Mouse (Mus musculus) embryonic facial prominence, embryonic 14.5 days (tissue): Measurements from ENCODE around the gene Jade2. TPM values are rescaled to one million over a fixed set of nuclear protein-coding genes. Genes with fewer than 3 reads are reported as not detected.

ENCODE experiments used
- ATAC-seq: fragments of 200-750 bp; cut with Nextera tagmentation; 2 replicates; pipeline ENCODE4 v1.8.0; 2017; ENCODE audit warnings: low read depth, moderate number of reproducible peaks, moderate TSS enrichment
- DNase-seq: peaks from one replicate; pipeline ENCODE4 v3.0.0-alpha.2; 2015; ENCODE audit warnings: low spot score
- H3K27ac ChIP-seq: fragments of 300-500 bp; sonication (generic); replicated peaks from 2 replicates; pipeline ENCODE4 v1.5.1; 2014; ENCODE audit warnings: low read depth, mild to moderate bottlenecking, low read length, moderate library complexity
- H3K27me3 ChIP-seq: fragments of 300-500 bp; sonication (generic); replicated peaks from 2 replicates; pipeline ENCODE4 v1.6.1; 2014; ENCODE audit warnings: low read length; ENCODE audit not compliant: control insufficient read depth, insufficient read depth
- H3K36me3 ChIP-seq: fragments of 300-500 bp; sonication (generic); 2 replicates; pipeline ENCODE4 v1.6.1; 2014; ENCODE audit warnings: low read length, mixed read lengths; ENCODE audit not compliant: control insufficient read depth, insufficient read depth
- H3K4me1 ChIP-seq: fragments of 300-500 bp; sonication (generic); 2 replicates; pipeline ENCODE4 v1.6.1; 2014; ENCODE audit warnings: antibody characterized with exemption, low read length; ENCODE audit not compliant: control insufficient read depth, insufficient read depth
- H3K4me2 ChIP-seq: fragments of 300-500 bp; sonication (generic); 2 replicates; pipeline ENCODE4 v1.6.1; 2014; ENCODE audit warnings: low read depth, mild to moderate bottlenecking, low read length, moderate library complexity, mixed read lengths
- H3K4me3 ChIP-seq: fragments of 300-500 bp; sonication (generic); 2 replicates; pipeline ENCODE4 v1.5.1; 2014; ENCODE audit warnings: low read depth, mild to moderate bottlenecking, low read length
- H3K9ac ChIP-seq: fragments of 300-500 bp; sonication (generic); 2 replicates; pipeline ENCODE4 v1.6.1; 2014; ENCODE audit warnings: low read depth, mild to moderate bottlenecking, low read length, moderate library complexity, mixed read lengths
- H3K9me3 ChIP-seq: fragments of 300-500 bp; sonication (generic); 2 replicates; pipeline ENCODE4 v1.6.1; 2016; ENCODE audit warnings: low read length; ENCODE audit not compliant: control insufficient read depth
- WGBS: fragments of 180-500 bp; shearing (Covaris S2); extraction: QIAGEN DNeasy Blood & Tissue Kit; methylation state at CpG from one replicate; pipeline ENCODE4 v1.1.7; 2014; 5-methylcytosine and 5-hydroxymethylcytosine counted together
- polyA plus RNA-seq: library from polyadenylated mRNA; unstranded; fragments of >200 nt; fragmentation: Nextera tagmentation; extraction: Ambion mirVana; gene quantifications from 2 replicates; pipeline ENCODE4 v1.2.1, GENCODE M21; 2014

Jade2 gene
- polyA plus RNA-seq, 1 experiment from 2014 or later = 1.1 TPM

- Histone ChIP-seq H3K9ac (no peak overlapping the region), H3K4me3 (no peak overlapping the region), H3K36me3 (no peaks in the 10 kb centered on the region), H3K27me3 (no peaks in the 10 kb centered on the region), H3K4me1 (no peaks in the 10 kb centered on the region), H3K27ac (no peak overlapping the region), H3K4me2 (no peak overlapping the region), H3K9me3 (no peaks in the 10 kb centered on the region)
- 80% methylated on average over 7 of the region's 7 CpGs for WGBS
- ATAC-seq = no peak
- DNase-seq = no peak
Measured at GRCm38 (mm10) chr11:51881776-51882175, 24.3 kb upstream of the Jade2 start.

- H3K4me2 ChIP-seq = no peak overlapping the region
- DNase-seq = no peak
- ATAC-seq = no peak
- H3K9ac ChIP-seq = no peak overlapping the region
- no peaks in the 10 kb centered on the region for H3K4me1 ChIP-seq
- 86% methylated on average over 15 of the region's 15 CpGs for WGBS
- H3K27me3 ChIP-seq = no peaks in the 10 kb centered on the region
- H3K36me3 ChIP-seq = no peaks in the 10 kb centered on the region
- no peak overlapping the region for H3K4me3 ChIP-seq
- H3K9me3 ChIP-seq = no peaks in the 10 kb centered on the region
- H3K27ac ChIP-seq = no peak overlapping the region
Measured at GRCm38 (mm10) chr11:51881041-51881730, 23.7 kb upstream of the Jade2 start.

- H3K4me2 ChIP-seq = no peak overlapping the region
- no peaks in the 10 kb centered on the region for H3K36me3 ChIP-seq
- 74% methylated on average over 4 of the region's 4 CpGs for WGBS
- no peaks in the 10 kb centered on the region for H3K9me3 ChIP-seq
- no peak overlapping the region for H3K27ac ChIP-seq
- H3K4me3 ChIP-seq = no peak overlapping the region
- H3K4me1 ChIP-seq = no peaks in the 10 kb centered on the region
- ATAC-seq (no peak), DNase-seq (no peak)
- H3K9ac ChIP-seq = no peak overlapping the region
- H3K27me3 ChIP-seq = no peaks in the 10 kb centered on the region
Measured at GRCm38 (mm10) chr11:51876943-51877344, 19.5 kb upstream of the Jade2 start.

GRCm38 (mm10) chr11:51875792-51876195 lies 18.3 kb upstream of the Jade2 start:
- Histone ChIP-seq H3K27me3 (no peaks in the 10 kb centered on the region), H3K9ac (no peak overlapping the region), H3K4me2 (no peak overlapping the region), H3K36me3 (no peaks in the 10 kb centered on the region), H3K9me3 (no peaks in the 10 kb centered on the region), H3K4me3 (no peak overlapping the region), H3K4me1 (no peaks in the 10 kb centered on the region), H3K27ac (no peak overlapping the region)
- ATAC-seq (no peak), DNase-seq (no peak)
- WGBS = 14% methylated on average over 4 of the region's 4 CpGs

- Histone ChIP-seq H3K9ac (no peak overlapping the region), H3K36me3 (no peaks in the 10 kb centered on the region), H3K4me3 (no peak overlapping the region), H3K9me3 (no peaks in the 10 kb centered on the region), H3K4me1 (no peaks in the 10 kb centered on the region), H3K27me3 (no peaks in the 10 kb centered on the region), H3K27ac (no peak overlapping the region), H3K4me2 (no peak overlapping the region)
- DNase-seq = peak; percentile 81
- 65% methylated on average over 1 of the region's 1 CpGs for WGBS
- ATAC-seq = no peak
Measured at GRCm38 (mm10) chr11:51875086-51875485, 17.6 kb upstream of the Jade2 start.

GRCm38 (mm10) chr11:51874266-51875036 lies 17.0 kb upstream of the Jade2 start:
- H3K4me2 ChIP-seq = no peak overlapping the region

GRCm38 (mm10) chr11:51873141-51873540 lies 15.7 kb upstream of the Jade2 start:
- H3K4me2 ChIP-seq = no peak overlapping the region
- no peaks in the 10 kb centered on the region for H3K4me1 ChIP-seq
- H3K4me3 ChIP-seq = no peak overlapping the region
- H3K27me3 ChIP-seq = no peaks in the 10 kb centered on the region
- DNase-seq (no peak), ATAC-seq (no peak)
- WGBS = 89% methylated on average over 5 of the region's 5 CpGs
- H3K36me3 ChIP-seq = no peaks in the 10 kb centered on the region
- no peaks in the 10 kb centered on the region for H3K9me3 ChIP-seq
- no peak overlapping the region for H3K27ac ChIP-seq
- no peak overlapping the region for H3K9ac ChIP-seq

More at GRCm38 (mm10) chr11:51874266-51875036, 17.0 kb upstream of the Jade2 start:
- Histone ChIP-seq H3K9ac (no peak overlapping the region), H3K4me1 (no peaks in the 10 kb centered on the region), H3K9me3 (no peaks in the 10 kb centered on the region), H3K27me3 (no peaks in the 10 kb centered on the region), H3K4me3 (no peak overlapping the region), H3K36me3 (no peaks in the 10 kb centered on the region), H3K27ac (no peak overlapping the region)
- ATAC-seq = peak; percentile 78
- peak; percentile 66 for DNase-seq
- WGBS = 73% methylated on average over 7 of the region's 7 CpGs

- Histone ChIP-seq H3K27ac (no peak overlapping the region), H3K9me3 (no peaks in the 10 kb centered on the region), H3K9ac (no peak overlapping the region), H3K4me1 (no peaks in the 10 kb centered on the region), H3K27me3 (no peaks in the 10 kb centered on the region), H3K4me3 (no peak overlapping the region), H3K36me3 (no peaks in the 10 kb centered on the region), H3K4me2 (no peak overlapping the region)
- DNase-seq (no peak), ATAC-seq (no peak)
- 86% methylated on average over 10 of the region's 10 CpGs for WGBS
Measured at GRCm38 (mm10) chr11:51867261-51867660, 9.8 kb upstream of the Jade2 start.
